Mouse (Mus musculus) myocyte (in vitro differentiated cells): Measurements from ENCODE around the gene Gm10283. TPM values are rescaled to one million over a fixed set of nuclear protein-coding genes. Genes with fewer than 3 reads are reported as not detected.

Source experiments
- H3K27me3 ChIP-seq: one replicate; pipeline ENCODE4 v1.6.1; 2011; ENCODE audit not compliant: control insufficient read depth, insufficient read depth, insufficient read length
- H3K36me3 ChIP-seq: one replicate; pipeline ENCODE4 v1.6.1; 2011; ENCODE audit not compliant: control insufficient read depth, insufficient read depth
- H3K4me2 ChIP-seq: one replicate; pipeline ENCODE4 v1.6.1; 2011; ENCODE audit warnings: low read depth, control low read depth
- H3K4me3 ChIP-seq: one replicate; pipeline ENCODE4 v1.5.1; 2011; ENCODE audit warnings: mild to moderate bottlenecking, control low read depth, moderate library complexity
- H3K79me2 ChIP-seq: one replicate; pipeline ENCODE4 v1.6.1; 2011; ENCODE audit not compliant: control insufficient read depth, insufficient read depth
- H3ac ChIP-seq: one replicate; pipeline ENCODE4 v1.6.1; 2011; ENCODE audit not compliant: control insufficient read depth, insufficient read length
- CEBPB ChIP-seq: IDR thresholded peaks from 2 replicates; pipeline ENCODE4 v1.6.1; 2011; ENCODE audit warnings: mild to moderate bottlenecking, moderate library complexity; ENCODE audit not compliant: poor library complexity, insufficient read depth, severe bottlenecking
- E2F4 ChIP-seq: IDR thresholded peaks from one replicate; pipeline ENCODE4 v1.6.1; 2011; ENCODE audit warnings: mild to moderate bottlenecking, control low read depth, moderate library complexity; ENCODE audit not compliant: insufficient read depth
- MAX ChIP-seq: IDR thresholded peaks from one replicate; pipeline ENCODE4 v1.6.1; 2011; ENCODE audit warnings: low read depth, mild to moderate bottlenecking, control low read depth
- MYOD1 ChIP-seq, 3 experiments: IDR thresholded peaks; one replicate each; pipeline ENCODE4 v1.6.1; 2011; ENCODE audit warnings: control low read depth in 2 of 3, low read depth in 2 of 3, mild to moderate bottlenecking in 2 of 3, moderate library complexity in 1 of 3; ENCODE audit not compliant: insufficient read length in 2 of 3, control insufficient read depth in 1 of 3
- MYOG ChIP-seq, 3 experiments: IDR thresholded peaks; one replicate each; pipeline ENCODE4 v1.6.1; 2011; ENCODE audit warnings: control low read depth in 2 of 3, low read depth in 2 of 3, mild to moderate bottlenecking in 2 of 3; ENCODE audit not compliant: insufficient read length in 2 of 3, control insufficient read depth in 1 of 3, insufficient read depth in 1 of 3
- POLR2A ChIP-seq: IDR thresholded peaks from one replicate; pipeline ENCODE4 v1.6.1; 2011; ENCODE audit warnings: low read depth, mild to moderate bottlenecking, control low read depth, moderate library complexity; ENCODE audit not compliant: insufficient read length
- POLR2AphosphoS2 ChIP-seq: IDR thresholded peaks from one replicate; pipeline ENCODE4 v1.6.1; 2011; ENCODE audit warnings: low read depth, control low read depth; ENCODE audit not compliant: insufficient read length
- REST ChIP-seq: IDR thresholded peaks from one replicate; pipeline ENCODE4 v1.6.1; 2011; ENCODE audit warnings: mild to moderate bottlenecking, control low read depth, moderate library complexity; ENCODE audit not compliant: insufficient read depth, insufficient read length
- SRF ChIP-seq: IDR thresholded peaks from one replicate; pipeline ENCODE4 v1.6.1; 2011; ENCODE audit warnings: low read depth; ENCODE audit not compliant: control insufficient read depth, insufficient read length
- TCF12 ChIP-seq: IDR thresholded peaks from one replicate; pipeline ENCODE4 v1.6.1; 2011; ENCODE audit warnings: mild to moderate bottlenecking, control low read depth; ENCODE audit not compliant: poor library complexity, insufficient read depth, severe bottlenecking
- TCF3 ChIP-seq: IDR thresholded peaks from one replicate; pipeline ENCODE4 v1.6.1; 2011; ENCODE audit warnings: low read depth, control low read depth; ENCODE audit not compliant: insufficient read length
- USF1 ChIP-seq: IDR thresholded peaks from one replicate; pipeline ENCODE4 v1.6.1; 2011; ENCODE audit warnings: low read depth, mild to moderate bottlenecking, control low read depth, moderate library complexity
- polyA plus RNA-seq: library from polyadenylated mRNA; unstranded; fragments of >200 nt; fragmentation: generic; extraction: Trizol; gene quantifications from one replicate; pipeline ENCODE4 v1.2.1, GENCODE M21; 2012; ENCODE audit warnings: missing spikeins

Gm10283 gene
- polyA plus RNA-seq, 1 experiment: not detected

GRCm38 (mm10) chr8:60494606-60495005 lies 8.4 kb downstream of the Gm10283 start:
- no peaks in the 10 kb centered on the region for H3K36me3 ChIP-seq
- no peaks in the 10 kb centered on the region for H3K27me3 ChIP-seq
- H3K4me2 ChIP-seq: no peak overlapping the region
- TF ChIP-seq POLR2A (no peak), MYOD1 (IDR thresholded peaks at IDR 0.05; ENCODE audit: control insufficient read depth in 1 of 3, insufficient read length in 2 of 3, low read depth in 2 of 3) (no peak), MAX (no peak), POLR2AphosphoS2 (no peak), TCF12 (no peak), TCF3 (no peak), MYOG (IDR thresholded peaks at IDR 0.05; ENCODE audit: control insufficient read depth in 1 of 3, insufficient read depth in 1 of 3, insufficient read length in 2 of 3, low read depth in 2 of 3) (no peak), REST (no peak)
- no peak overlapping the region for H3ac ChIP-seq
- H3K79me2 ChIP-seq: no peaks in the 10 kb centered on the region
- H3K4me3 ChIP-seq: no peak overlapping the region

GRCm38 (mm10) chr8:60492471-60492870 lies 10.5 kb downstream of the Gm10283 start:
- Histone ChIP-seq H3K79me2 (no peaks in the 10 kb centered on the region), H3K36me3 (no peaks in the 10 kb centered on the region), H3K27me3 (no peaks in the 10 kb centered on the region), H3K4me2 (peak overlapping the region; percentile 18), H3K4me3 (no peak overlapping the region), H3ac (no peak overlapping the region)
- no peak for TF ChIP-seq MYOD1 (IDR thresholded peaks at IDR 0.05; ENCODE audit: control insufficient read depth in 1 of 3, insufficient read length in 2 of 3, low read depth in 2 of 3)
- no peak for TF ChIP-seq E2F4
- no peak for TF ChIP-seq TCF12
- no peak for TF ChIP-seq SRF
- TF ChIP-seq POLR2A: no peak
- no peak for TF ChIP-seq USF1
- TF ChIP-seq REST: no peak
- no peak for TF ChIP-seq POLR2AphosphoS2
- TF ChIP-seq TCF3: no peak
- TF ChIP-seq MAX: no peak
- TF ChIP-seq MYOG (IDR thresholded peaks at IDR 0.05; ENCODE audit: control insufficient read depth in 1 of 3, insufficient read depth in 1 of 3, insufficient read length in 2 of 3, low read depth in 2 of 3): no peak

GRCm38 (mm10) chr8:60491871-60492270 lies 11.1 kb downstream of the Gm10283 start:
- no peak overlapping the region for H3K4me3 ChIP-seq
- no peak overlapping the region for H3K4me2 ChIP-seq
- no peak overlapping the region for H3ac ChIP-seq
- H3K27me3 ChIP-seq: no peaks in the 10 kb centered on the region
- H3K36me3 ChIP-seq: no peaks in the 10 kb centered on the region
- TF ChIP-seq TCF12 (no peak), USF1 (no peak), E2F4 (no peak), POLR2AphosphoS2 (no peak)
- no peaks in the 10 kb centered on the region for H3K79me2 ChIP-seq

- Histone ChIP-seq H3K36me3 (no peaks in the 10 kb centered on the region), H3ac (no peak overlapping the region), H3K4me2 (no peak overlapping the region), H3K4me3 (no peak overlapping the region), H3K79me2 (no peaks in the 10 kb centered on the region), H3K27me3 (no peaks in the 10 kb centered on the region)
- TF ChIP-seq POLR2AphosphoS2: no peak
- no peak for TF ChIP-seq TCF3
- TF ChIP-seq SRF: no peak
- TF ChIP-seq CEBPB: no peak
- TF ChIP-seq MAX: no peak
- TF ChIP-seq MYOD1 (IDR thresholded peaks at IDR 0.05; ENCODE audit: control insufficient read depth in 1 of 3, insufficient read length in 2 of 3, low read depth in 2 of 3): no peak
- TF ChIP-seq USF1: no peak
- TF ChIP-seq POLR2A: no peak
- no peak for TF ChIP-seq TCF12
- no peak for TF ChIP-seq REST
- TF ChIP-seq MYOG (IDR thresholded peaks at IDR 0.05; ENCODE audit: control insufficient read depth in 1 of 3, insufficient read depth in 1 of 3, insufficient read length in 2 of 3, low read depth in 2 of 3): no peak
- TF ChIP-seq E2F4: no peak
Observed at GRCm38 (mm10) chr8:60490147-60490546, 12.9 kb downstream of the Gm10283 start.

GRCm38 (mm10) chr8:60466686-60467335 lies 36.2 kb downstream of the Gm10283 start:
- no peaks in the 10 kb centered on the region for H3K27me3 ChIP-seq
- no peaks in the 10 kb centered on the region for H3K36me3 ChIP-seq
- H3K79me2 ChIP-seq: no peaks in the 10 kb centered on the region
- TF ChIP-seq SRF (no peak), MYOD1 (IDR thresholded peaks at IDR 0.05; ENCODE audit: control insufficient read depth in 1 of 3, insufficient read length in 2 of 3, low read depth in 2 of 3) (peak in 1 of 3 experiments; percentile 53), TCF3 (no peak), MAX (no peak), REST (no peak)
- no peak overlapping the region for H3K4me3 ChIP-seq
- H3K4me2 ChIP-seq: peak overlapping the region; percentile 36
- H3ac ChIP-seq: no peak overlapping the region
